Mouse (Mus musculus) pancreas, adult 10 weeks (tissue): ENCODE data around the gene Ubqln3. TPM values are rescaled to one million over a fixed set of nuclear protein-coding genes. Genes with fewer than 3 reads are reported as not detected.

Experiments
- polyA plus RNA-seq: library from polyadenylated mRNA; stranded (reverse); fragments of 350-450 nt; fragmentation: Illumina TruSeq; extraction: RNeasy Lipid Tissue Mini Kit (QIAGEN cat#74804); gene quantifications from one replicate; pipeline ENCODE4 v1.2.3, GENCODE M21; 2015; ENCODE audit warnings: low read depth, low replicate concordance; ENCODE audit not compliant: insufficient read depth

Gene Ubqln3
- not detected for polyA plus RNA-seq

DNA sequence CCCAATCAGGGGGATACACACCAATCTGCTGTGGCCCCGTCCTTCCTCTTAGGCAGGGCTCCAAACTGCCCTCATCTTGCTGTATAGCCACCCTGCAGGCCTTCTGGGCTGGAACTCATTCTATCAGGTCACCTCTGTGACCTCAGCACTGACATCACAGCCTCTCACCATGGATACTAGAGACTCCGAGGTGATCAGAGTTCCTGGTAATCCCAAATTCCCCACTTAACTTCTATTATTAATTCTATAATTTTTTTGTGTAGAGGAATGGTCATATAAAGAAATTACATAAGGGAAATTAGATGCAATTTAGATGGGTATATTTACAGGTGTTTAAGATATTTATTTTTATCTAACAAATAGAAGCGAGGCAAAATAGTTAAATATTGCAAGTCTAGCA is at the start of gene Ubqln3:
Gene Ubqln3, minus strand, starts transcription at position 101 of the 400 bp plus-strand sequence.

DNA sequence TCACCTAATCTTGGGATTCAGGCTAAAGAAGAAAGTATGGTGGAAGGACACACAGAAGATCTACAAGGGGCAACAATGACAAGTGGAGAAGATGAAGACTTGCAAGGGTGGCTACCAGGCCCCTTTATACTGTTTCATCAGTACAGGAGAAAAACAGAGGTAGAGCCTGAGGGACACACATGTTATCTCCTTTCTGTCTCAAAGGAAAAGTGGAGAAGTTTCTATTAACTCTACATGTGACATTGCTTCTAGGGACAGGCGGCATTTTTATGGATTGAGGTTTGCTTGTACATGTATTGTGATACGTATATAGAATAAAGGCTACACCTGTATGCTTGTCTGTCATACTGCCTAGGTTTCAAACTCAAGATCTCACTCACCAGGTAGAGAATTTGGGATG is 40.2 kb upstream of the Ubqln3 start, which contains the start of gene Olfr648:
Gene Olfr648, minus strand, starts transcription at position 101 of the 400 bp plus-strand sequence.

DNA sequence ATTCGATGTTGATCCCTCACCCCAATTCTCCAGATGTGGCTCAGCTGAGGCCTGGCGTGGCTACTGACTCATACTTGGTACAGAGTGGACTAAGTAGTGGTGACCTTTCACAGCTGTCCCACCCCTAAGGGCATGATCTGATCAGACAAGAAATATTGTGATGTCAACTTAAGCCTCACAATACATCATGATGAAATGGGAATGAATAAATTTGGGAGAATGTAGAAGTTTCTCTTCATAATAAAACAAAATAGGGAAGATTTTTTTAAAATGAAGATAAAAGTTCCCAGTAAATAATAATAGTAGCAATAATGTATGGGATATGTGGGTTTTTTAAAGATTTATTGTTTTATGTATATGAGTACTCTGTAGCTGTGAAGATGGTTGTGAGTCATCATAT is 7.4 kb upstream of the Ubqln3 start, which contains the start of gene Ubqlnl:
Gene Ubqlnl, minus strand, starts transcription at position 101 of the 400 bp plus-strand sequence.

DNA sequence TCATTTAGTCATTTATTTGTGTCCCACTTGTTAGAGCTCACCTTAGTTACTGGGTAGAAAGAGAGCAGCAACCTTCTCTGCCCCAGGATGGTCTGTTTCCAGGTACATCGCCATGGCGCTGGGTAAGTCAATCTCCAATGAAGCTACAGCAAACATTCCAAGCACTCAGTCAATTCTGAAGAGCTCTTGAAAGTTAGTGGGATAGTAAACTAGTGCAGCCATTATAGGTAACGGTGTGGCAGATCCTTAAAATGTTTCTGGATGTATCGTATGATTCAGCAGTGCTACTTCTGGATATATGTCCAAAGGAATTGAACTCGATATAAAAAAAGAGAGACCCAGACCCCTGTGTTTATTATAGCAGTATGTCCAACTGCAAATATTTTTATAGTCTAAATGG is 5.8 kb downstream of the Ubqln3 start, which contains the start of gene Olfr643:
Gene Olfr643, minus strand, starts transcription at position 101 of the 400 bp plus-strand sequence.

DNA sequence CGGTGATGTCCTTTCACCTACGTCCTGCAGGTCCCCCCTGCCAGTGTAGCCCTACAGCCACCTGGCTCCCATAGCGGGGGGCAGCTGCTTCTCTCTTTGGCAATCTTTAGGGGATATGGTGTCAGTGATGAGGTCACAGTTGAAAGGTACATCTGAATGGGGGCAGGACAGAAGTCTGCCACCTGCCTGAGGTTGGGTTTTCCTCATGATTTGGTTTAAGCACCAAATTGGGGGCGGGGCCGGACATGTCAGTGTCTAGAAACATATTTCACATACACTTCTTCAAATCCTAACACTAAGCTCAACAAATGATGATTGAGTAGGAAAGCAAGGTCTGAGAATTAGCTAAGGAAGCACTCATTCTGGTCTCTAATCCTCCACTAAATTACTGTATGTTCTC is 13.4 kb downstream of the Ubqln3 start, which contains the start of gene Ubqln5:
Gene Ubqln5, minus strand, starts transcription at position 101 of the 400 bp plus-strand sequence.

DNA sequence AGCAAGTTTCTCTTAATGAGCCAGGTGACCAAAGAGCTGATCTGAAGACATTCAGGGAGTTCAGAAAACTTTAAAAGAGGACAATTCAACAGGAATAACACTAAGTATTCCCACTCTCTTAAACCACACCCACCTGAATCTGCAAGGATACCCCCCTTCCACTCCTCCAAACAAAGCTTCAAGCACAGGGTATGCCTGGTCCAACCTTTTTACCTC is 38.4 kb downstream of the Ubqln3 start, which contains the start of gene Olfr646:
Gene Olfr646, plus strand, starts transcription at position 117 of the 216 bp plus-strand sequence.

Other genes with a start within 250 kb of the Ubqln3 start
- not detected for gene Olfr64, start 248.8 kb downstream of the Ubqln3 start, polyA plus RNA-seq
- gene Olfr65, start 239.8 kb downstream of the Ubqln3 start, polyA plus RNA-seq: not detected
- gene Olfr631, start 214.5 kb downstream of the Ubqln3 start, polyA plus RNA-seq: not detected
- gene Olfr632, start 208.9 kb downstream of the Ubqln3 start, polyA plus RNA-seq: not detected
- not detected for gene Olfr633, start 198.8 kb downstream of the Ubqln3 start, polyA plus RNA-seq
- not detected for gene Olfr635, start 172.1 kb downstream of the Ubqln3 start, polyA plus RNA-seq
- gene Olfr638, start 144.5 kb downstream of the Ubqln3 start, polyA plus RNA-seq: not detected
- gene Olfr639, start 126.0 kb downstream of the Ubqln3 start, polyA plus RNA-seq: not detected
- gene Olfr640, start 117.7 kb downstream of the Ubqln3 start, polyA plus RNA-seq: not detected
- gene Olfr641, start 107.8 kb downstream of the Ubqln3 start, polyA plus RNA-seq: not detected
- not detected for gene Olfr642, start 90.6 kb downstream of the Ubqln3 start, polyA plus RNA-seq
- gene 4930516K23Rik, start 81.8 kb downstream of the Ubqln3 start, polyA plus RNA-seq: not detected
- gene Olfr644, start 71.4 kb downstream of the Ubqln3 start, polyA plus RNA-seq: not detected
- gene Olfr645, start 57.8 kb downstream of the Ubqln3 start, polyA plus RNA-seq: not detected
- gene Olfr646, start 38.4 kb downstream of the Ubqln3 start, polyA plus RNA-seq: not detected
- gene Ubqln5, start 13.5 kb downstream of the Ubqln3 start, polyA plus RNA-seq: not detected
- not detected for gene Olfr643, start 5.9 kb downstream of the Ubqln3 start, polyA plus RNA-seq
- gene Ubqlnl, start 7.3 kb upstream of the Ubqln3 start, polyA plus RNA-seq: not detected
- gene Olfm5, start 21.6 kb upstream of the Ubqln3 start, polyA plus RNA-seq: not detected
- 0.28 TPM for gene Olfr648, start 40.1 kb upstream of the Ubqln3 start, polyA plus RNA-seq
- not detected for gene Olfr649, start 52.7 kb upstream of the Ubqln3 start, polyA plus RNA-seq
- not detected for gene Trim6, start 75.5 kb upstream of the Ubqln3 start, polyA plus RNA-seq
- 2.8 TPM for gene Trim34a, start 101.2 kb upstream of the Ubqln3 start, polyA plus RNA-seq
- 0.42 TPM for gene Trim5, start 144.8 kb upstream of the Ubqln3 start, polyA plus RNA-seq
- 10.1 TPM for gene Trim12a, start 172.2 kb upstream of the Ubqln3 start, polyA plus RNA-seq
- gene Trim34b, start 186.2 kb upstream of the Ubqln3 start, polyA plus RNA-seq: not detected
- 2.9 TPM for gene Trim12c, start 210.1 kb upstream of the Ubqln3 start, polyA plus RNA-seq
- gene Trim30b, start 226.6 kb upstream of the Ubqln3 start, polyA plus RNA-seq: not detected